Mouse (Mus musculus) neural tube, embryonic 11.5 days (tissue): ENCODE measurements around the gene Pitpnm2. TPM values are rescaled to one million over a fixed set of nuclear protein-coding genes. Genes with fewer than 3 reads are reported as not detected.

Experiments
- ATAC-seq: fragments of 200-750 bp; cut with Nextera tagmentation; 2 replicates; pipeline ENCODE4 v1.8.0; 2017; ENCODE audit warnings: moderate number of reproducible peaks, mild to moderate bottlenecking, moderate TSS enrichment, moderate library complexity; ENCODE audit not compliant: insufficient read depth, low FRiP score, low TSS enrichment
- DNase-seq: peaks from one replicate; pipeline ENCODE4 v3.0.0-alpha.2; 2015; ENCODE audit warnings: low spot score
- H3K27ac ChIP-seq: fragments of 300-500 bp; sonication (generic); 2 replicates; pipeline ENCODE4 v1.5.1; 2014; ENCODE audit warnings: low read depth, mild to moderate bottlenecking, low read length
- H3K27me3 ChIP-seq: fragments of 300-500 bp; sonication (generic); 2 replicates; pipeline ENCODE4 v1.6.1; 2014; ENCODE audit warnings: mild to moderate bottlenecking, low read length, mixed read lengths; ENCODE audit not compliant: control insufficient read depth, insufficient read depth
- H3K36me3 ChIP-seq: fragments of 300-500 bp; sonication (generic); 2 replicates; pipeline ENCODE4 v1.6.1; 2014; ENCODE audit warnings: mild to moderate bottlenecking, low read length, moderate library complexity, mixed read lengths; ENCODE audit not compliant: control insufficient read depth, insufficient read depth
- H3K4me1 ChIP-seq: fragments of 300-500 bp; sonication (generic); 2 replicates; pipeline ENCODE4 v1.6.1; 2014; ENCODE audit warnings: low read length, mixed read lengths; ENCODE audit not compliant: control insufficient read depth, insufficient read depth
- H3K4me2 ChIP-seq: fragments of 300-500 bp; sonication (generic); 2 replicates; pipeline ENCODE4 v1.6.1; 2014; ENCODE audit warnings: low read depth, mild to moderate bottlenecking, moderate library complexity
- H3K4me3 ChIP-seq: fragments of 300-500 bp; sonication (generic); 2 replicates; pipeline ENCODE4 v1.5.1; 2014; ENCODE audit warnings: low read depth, low read length
- H3K9ac ChIP-seq: fragments of 300-500 bp; sonication (generic); 2 replicates; pipeline ENCODE4 v1.6.1; 2014; ENCODE audit warnings: mild to moderate bottlenecking, low read length
- H3K9me3 ChIP-seq: fragments of 300-500 bp; sonication (generic); 2 replicates; pipeline ENCODE4 v1.6.1; 2016; ENCODE audit warnings: low read length; ENCODE audit not compliant: control insufficient read depth
- WGBS: fragments of 180-500 bp; shearing (Covaris S2); extraction: QIAGEN DNeasy Blood & Tissue Kit; methylation state at CpG from one replicate; pipeline ENCODE4 v1.1.7; 2014; 5-methylcytosine and 5-hydroxymethylcytosine counted together
- polyA plus RNA-seq: library from polyadenylated mRNA; unstranded; fragments of >200 nt; fragmentation: Nextera tagmentation; extraction: Ambion mirVana; gene quantifications from 2 replicates; pipeline ENCODE4 v1.2.1, GENCODE M21; 2014

Gene Pitpnm2
- polyA plus RNA-seq, 1 experiment from 2014 or later = 5.5 TPM

- Histone ChIP-seq H3K36me3 (no peaks in the 10 kb centered on the region), H3K4me1 (no peaks in the 10 kb centered on the region), H3K9ac (no peak overlapping the region), H3K4me3 (no peak overlapping the region), H3K27me3 (no peaks in the 10 kb centered on the region), H3K27ac (no peak overlapping the region), H3K4me2 (no peak overlapping the region), H3K9me3 (no peaks in the 10 kb centered on the region)
- no peak for ATAC-seq
- DNase-seq = no peak
- 49% methylated on average over 18 of the region's 18 CpGs for WGBS
Observed at GRCm38 (mm10) chr5:124232360-124233143, 17.0 kb downstream of the Pitpnm2 start.

- no peak overlapping the region for H3K27ac ChIP-seq
- no peak for ATAC-seq
- no peaks in the 10 kb centered on the region for H3K9me3 ChIP-seq
- 55% methylated on average over 9 of the region's 9 CpGs for WGBS
- no peaks in the 10 kb centered on the region for H3K36me3 ChIP-seq
- H3K4me1 ChIP-seq = 0 out of 2 replicates have a peak, but pooled peaks cover 3% of the 10 kb centered on the region
- no peak overlapping the region for H3K4me2 ChIP-seq
- no peak overlapping the region for H3K4me3 ChIP-seq
- H3K9ac ChIP-seq = no peak overlapping the region
- H3K27me3 ChIP-seq = no peaks in the 10 kb centered on the region
- DNase-seq = no peak
Observed at GRCm38 (mm10) chr5:124230461-124230860, 19.1 kb downstream of the Pitpnm2 start.

DNA sequence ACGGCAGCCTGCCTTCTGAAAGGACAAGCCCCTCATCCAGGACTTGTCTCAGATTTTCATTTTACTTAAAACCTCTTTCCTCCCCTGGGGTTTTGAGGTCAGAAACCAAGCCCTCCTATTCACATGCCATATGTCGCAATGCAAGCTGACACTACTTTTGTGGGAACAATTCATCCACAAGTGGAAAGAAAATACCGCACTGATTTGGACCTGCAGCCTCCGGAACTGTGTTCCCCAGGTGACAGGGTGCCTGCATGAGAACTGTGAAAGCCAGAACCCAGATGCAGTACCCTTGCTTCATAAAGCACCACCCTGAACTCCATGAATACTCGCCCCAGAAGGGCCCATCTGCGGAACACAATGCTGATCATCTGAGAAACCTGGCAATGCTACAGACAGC, 22.4 kb downstream of the Pitpnm2 start:
- no peak for DNase-seq

DNA sequence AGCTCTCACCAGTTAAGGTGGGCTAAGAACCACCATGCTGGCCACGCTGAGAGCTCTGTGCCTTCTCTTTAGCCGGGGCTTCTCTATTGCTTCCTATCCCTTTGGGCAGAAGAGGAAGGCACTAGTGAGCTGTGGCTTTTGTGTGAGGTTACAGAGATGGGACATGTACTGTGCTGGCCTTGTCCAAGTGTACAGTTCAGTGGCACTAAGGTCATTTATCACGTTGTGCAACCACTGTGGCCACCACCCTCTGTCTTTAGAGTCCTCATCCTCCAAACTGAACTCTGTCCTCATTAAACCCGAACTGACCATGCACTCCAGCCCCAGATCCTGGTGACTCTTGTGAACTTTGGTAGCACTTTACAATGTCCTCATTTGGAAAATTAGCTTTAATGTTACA, 23.1 kb downstream of the Pitpnm2 start:
- no peak overlapping the region for H3K4me2 ChIP-seq
- no peak overlapping the region for H3K27ac ChIP-seq
- DNase-seq (no peak), ATAC-seq (no peak)
- H3K27me3 ChIP-seq = no peaks in the 10 kb centered on the region
- no peak overlapping the region for H3K4me3 ChIP-seq
- H3K4me1 ChIP-seq = 0 out of 2 replicates have a peak, but pooled peaks cover 3% of the 10 kb centered on the region
- 89% methylated on average over 4 of the region's 4 CpGs for WGBS
- no peaks in the 10 kb centered on the region for H3K36me3 ChIP-seq
- no peak overlapping the region for H3K9ac ChIP-seq
- no peaks in the 10 kb centered on the region for H3K9me3 ChIP-seq

More for the DNA sequence above, 22.4 kb downstream of the Pitpnm2 start:
- no peaks in the 10 kb centered on the region for H3K27me3 ChIP-seq
- no peak overlapping the region for H3K27ac ChIP-seq
- no peaks in the 10 kb centered on the region for H3K9me3 ChIP-seq
- no peak overlapping the region for H3K4me3 ChIP-seq
- no peak overlapping the region for H3K9ac ChIP-seq
- ATAC-seq = no peak
- no peaks in the 10 kb centered on the region for H3K36me3 ChIP-seq
- 56% methylated on average over 6 of the region's 6 CpGs for WGBS
- no peak overlapping the region for H3K4me2 ChIP-seq
- 0 out of 2 replicates have a peak, but pooled peaks cover 3% of the 10 kb centered on the region for H3K4me1 ChIP-seq

DNA sequence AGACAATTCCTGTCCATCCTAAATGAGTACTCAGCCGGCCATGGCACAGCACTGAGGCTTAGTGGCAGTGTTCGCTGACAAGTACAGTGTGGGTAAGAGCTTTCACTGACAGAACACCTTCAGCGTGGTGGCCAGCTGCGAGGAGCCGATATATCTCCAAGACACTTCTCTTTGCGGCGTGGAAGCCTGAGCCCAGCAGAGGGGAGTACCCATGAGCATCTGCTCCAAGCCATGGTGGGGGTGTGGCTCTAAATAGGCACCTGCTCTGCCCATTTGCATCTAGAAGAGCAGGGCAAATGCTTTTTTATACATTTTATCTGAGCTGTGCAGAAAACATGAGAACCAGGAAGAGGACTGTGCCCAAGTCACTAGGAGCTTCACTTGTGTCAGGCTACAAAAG, 23.7 kb downstream of the Pitpnm2 start:
- Histone ChIP-seq H3K4me1 (0 out of 2 replicates have a peak, but pooled peaks cover 3% of the 10 kb centered on the region), H3K4me2 (no peak overlapping the region), H3K27ac (no peak overlapping the region), H3K9ac (no peak overlapping the region), H3K27me3 (no peaks in the 10 kb centered on the region), H3K4me3 (no peak overlapping the region), H3K36me3 (no peaks in the 10 kb centered on the region), H3K9me3 (no peaks in the 10 kb centered on the region)
- no peak for ATAC-seq
- 87% methylated on average over 7 of the region's 7 CpGs for WGBS
- DNase-seq = no peak

- Histone ChIP-seq H3K9ac (no peak overlapping the region), H3K9me3 (no peaks in the 10 kb centered on the region), H3K36me3 (no peaks in the 10 kb centered on the region), H3K4me1 (0 out of 2 replicates have a peak, but pooled peaks cover 3% of the 10 kb centered on the region), H3K27me3 (no peaks in the 10 kb centered on the region), H3K4me3 (no peak overlapping the region), H3K27ac (no peak overlapping the region), H3K4me2 (no peak overlapping the region)
- WGBS = 64% methylated on average over 16 of the region's 16 CpGs
- DNase-seq (no peak), ATAC-seq (no peak)
Observed at GRCm38 (mm10) chr5:124224321-124225092, 25.1 kb downstream of the Pitpnm2 start.

GRCm38 (mm10) chr5:124223574-124223973, 26.0 kb downstream of the Pitpnm2 start:
- Histone ChIP-seq H3K4me3 (no peak overlapping the region), H3K4me1 (0 out of 2 replicates have a peak, but pooled peaks cover 3% of the 10 kb centered on the region), H3K9ac (no peak overlapping the region), H3K4me2 (no peak overlapping the region), H3K36me3 (no peaks in the 10 kb centered on the region), H3K27ac (no peak overlapping the region), H3K9me3 (no peaks in the 10 kb centered on the region), H3K27me3 (no peaks in the 10 kb centered on the region)
- ATAC-seq (no peak), DNase-seq (no peak)
- WGBS = 80% methylated on average over 8 of the region's 8 CpGs

DNA sequence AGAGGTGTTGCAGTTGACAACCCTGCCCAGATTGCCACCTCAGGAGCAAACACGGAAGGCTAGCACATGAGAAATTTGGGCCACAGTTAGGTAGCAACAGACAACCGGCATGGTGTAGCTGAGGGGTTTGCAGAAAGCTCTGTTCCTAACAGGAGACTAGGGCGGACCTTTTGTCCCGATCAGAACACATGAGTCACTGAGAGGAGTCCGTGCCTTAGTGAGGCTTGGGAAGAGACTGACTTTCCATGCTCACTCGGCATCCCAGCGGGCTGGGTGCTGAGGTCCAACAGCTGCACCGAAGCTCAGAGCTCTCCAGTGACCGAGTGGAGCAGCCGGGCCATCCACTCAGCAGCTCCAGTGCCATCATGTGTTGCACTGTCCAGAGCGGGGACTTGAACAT, 26.9 kb downstream of the Pitpnm2 start:
- H3K4me2 ChIP-seq = no peak overlapping the region
- H3K4me1 ChIP-seq = 0 out of 2 replicates have a peak, but pooled peaks cover 3% of the 10 kb centered on the region
- no peak for ATAC-seq
- H3K4me3 ChIP-seq = no peak overlapping the region
- H3K27me3 ChIP-seq = no peaks in the 10 kb centered on the region
- 81% methylated on average over 11 of the region's 11 CpGs for WGBS
- no peak overlapping the region for H3K9ac ChIP-seq
- H3K27ac ChIP-seq = no peak overlapping the region
- DNase-seq = no peak
- H3K9me3 ChIP-seq = no peaks in the 10 kb centered on the region
- H3K36me3 ChIP-seq = no peaks in the 10 kb centered on the region

GRCm38 (mm10) chr5:124221736-124222040, 27.9 kb downstream of the Pitpnm2 start:
- WGBS = 92% methylated on average over 7 of the region's 7 CpGs
- Histone ChIP-seq H3K4me3 (no peak overlapping the region), H3K4me2 (no peak overlapping the region), H3K4me1 (no peaks in the 10 kb centered on the region), H3K36me3 (no peaks in the 10 kb centered on the region), H3K27me3 (no peaks in the 10 kb centered on the region), H3K9ac (no peak overlapping the region), H3K27ac (no peak overlapping the region), H3K9me3 (no peaks in the 10 kb centered on the region)
- DNase-seq (no peak), ATAC-seq (no peak)
